8 mouse cellular contexts compared by ENCODE assay signal in genomic region chrX:136992978-136993547, GRCm38 (mm10). TPM values are rescaled to one million over a fixed set of nuclear protein-coding genes. Genes with fewer than 3 reads are reported as not detected.
DNase-seq lines count a peak whose midpoint lies in the region; ATAC-seq and TF ChIP-seq lines count a peak whose summit lies in the region.

Gene Zcchc18 (plus strand): TSS chrX:136993155.

- no peak within 1 kb of the TSS for H3K27ac ChIP-seq in embryonic facial prominence, embryonic 14.5 days (replicated peaks; ENCODE audit: low read depth, low read length)
- H3K27ac ChIP-seq in heart, embryonic 13.5 days (replicated peaks), result no peak within 1 kb of the TSS
- no peak within 1 kb of the TSS for H3K27ac ChIP-seq in liver, adult 2 months (replicated peaks; ENCODE audit: insufficient read depth, low read depth, low read length)

- H3K79me2 ChIP-seq in liver, adult 2 months (ENCODE audit: control insufficient read depth, insufficient read depth, low read length), result no peaks in the 10 kb centered on the region

- H3K4me1 ChIP-seq in embryonic facial prominence, embryonic 14.5 days (ENCODE audit: control insufficient read depth, insufficient read depth, low read length), result no peaks in the 10 kb centered on the region
- H3K4me1 ChIP-seq in heart, embryonic 13.5 days, result no peaks in the 10 kb centered on the region
- no peaks in the 10 kb centered on the region for H3K4me1 ChIP-seq in liver, adult 2 months (ENCODE audit: control insufficient read depth, insufficient read depth, low read length)

- peak; percentile 98 for ATAC-seq in embryonic facial prominence, embryonic 14.5 days (ENCODE audit: low read depth)
- ATAC-seq in heart, embryonic 13.5 days (ENCODE audit: extremely low read depth, insufficient number of reproducible peaks, low FRiP score, low TSS enrichment), result peak; percentile 74; the same call in 1 of the 2 replicates
- 0 out of 2 replicates have a peak, but pooled peaks have one; percentile 53 for ATAC-seq in monocyte, adult 5-6 weeks (replicated peaks; ENCODE audit: insufficient number of reproducible peaks, low FRiP score, low TSS enrichment, poor library complexity, severe bottlenecking)

- WGBS in embryonic facial prominence, embryonic 14.5 days, result 21% methylated on average over 24 of the region's 26 CpGs
- WGBS in heart, embryonic 13.5 days, result 8% methylated on average over 24 of the region's 26 CpGs
- WGBS in liver, adult 2 months, result 4% methylated on average over 25 of the region's 26 CpGs

- H3K36me3 ChIP-seq in embryonic facial prominence, embryonic 14.5 days (ENCODE audit: control insufficient read depth, insufficient read depth, low read length), result no peaks in the 10 kb centered on the region
- H3K36me3 ChIP-seq in heart, embryonic 13.5 days, result no peaks in the 10 kb centered on the region
- H3K36me3 ChIP-seq in liver, adult 2 months (ENCODE audit: control insufficient read depth, insufficient read depth, low read length), result no peaks in the 10 kb centered on the region

- H3K27me3 ChIP-seq in embryonic facial prominence, embryonic 14.5 days (replicated peaks; ENCODE audit: control insufficient read depth, insufficient read depth, low read length), result peaks cover 9% of the 10 kb centered on the region
- H3K27me3 ChIP-seq in heart, embryonic 13.5 days (replicated peaks), result peaks cover 50% of the 10 kb centered on the region
- no peaks in the 10 kb centered on the region for H3K27me3 ChIP-seq in liver, adult 2 months (ENCODE audit: control insufficient read depth, insufficient read depth, low read length)

- peak; percentile 6 for DNase-seq in gastrocnemius, adult 18-20 months (ENCODE audit: low spot score)
- DNase-seq in gastrocnemius, adult 8-10 months (ENCODE audit: low spot score in 2 of 2), result no peak
- DNase-seq in embryonic facial prominence, embryonic 14.5 days (ENCODE audit: low spot score), result peak; percentile 91
- peak; percentile 66 for DNase-seq in kidney, postnatal 10 days
- DNase-seq in liver, adult 2 months (ENCODE audit: extremely low read depth, low read depth, low spot score), result no peak
- peak; percentile 38 to 67 for DNase-seq in spleen, postnatal 4 days (ENCODE audit: low spot score in 2 of 2)

- TF ChIP-seq CTCF in liver, adult 2 months (IDR thresholded peaks at IDR 0.05; ENCODE audit: low read depth, low read length), result no peak

- H3K9ac ChIP-seq in embryonic facial prominence, embryonic 14.5 days (ENCODE audit: low read depth, low read length), result peak within 1 kb of the TSS; percentile 57
- H3K9ac ChIP-seq in heart, embryonic 13.5 days, result peak within 1 kb of the TSS; percentile 24; the same call in 1 of the 2 replicates
- H3K9ac ChIP-seq in liver, adult 2 months (ENCODE audit: low read depth, low read length), result no peak within 1 kb of the TSS

- H3K9me3 ChIP-seq in embryonic facial prominence, embryonic 14.5 days (ENCODE audit: control insufficient read depth, low read length), result no peaks in the 10 kb centered on the region
- H3K9me3 ChIP-seq in heart, embryonic 13.5 days, result no peaks in the 10 kb centered on the region

- peak within 1 kb of the TSS; percentile 43 for H3K4me3 ChIP-seq in embryonic facial prominence, embryonic 14.5 days (ENCODE audit: low read depth, low read length)
- H3K4me3 ChIP-seq in heart, embryonic 13.5 days, result peak within 1 kb of the TSS; percentile 52
- H3K4me3 ChIP-seq in liver, adult 2 months (ENCODE audit: insufficient read depth, low read depth, low read length), result peak within 1 kb of the TSS; percentile 33; the same call in 1 of the 2 replicates

- H3K4me2 ChIP-seq in embryonic facial prominence, embryonic 14.5 days (ENCODE audit: low read depth, low read length), result peak within 1 kb of the TSS; percentile 62
- peak within 1 kb of the TSS; percentile 69 for H3K4me2 ChIP-seq in heart, embryonic 13.5 days

- TF ChIP-seq POLR2A in liver, adult 2 months (IDR thresholded peaks at IDR 0.05; ENCODE audit: extremely low read depth, insufficient read depth, low read length), result no peak

RNA-seq across cellular contexts. Expression of gene Zcchc18, which starts in this region (rescaled TPM):
- under 1 TPM; 0.09 to 0.11 TPM for total RNA-seq in gastrocnemius, adult 18-20 months (2021)
- total RNA-seq in gastrocnemius, adult 8-10 months (2022), result not detected
- polyA plus RNA-seq in embryonic facial prominence, embryonic 14.5 days (2014; fragmentation: Nextera tagmentation; extraction: Ambion mirVana), result 21.5 and 23.3 TPM in 2 replicates
- polyA plus RNA-seq in heart, embryonic 13.5 days (2015; fragmentation: Nextera tagmentation; extraction: Ambion mirVana), result 3.2 and 4.1 TPM in 2 replicates
- total RNA-seq in liver, adult 2 months (2014; rRNA removed), result 0.20 TPM in 1 of 2 replicates, not detected in the other
- 0.04 TPM in 1 of 2 replicates, not detected in the other for polyA plus RNA-seq in liver, adult 2 months (2012; rRNA removed)
- 1.5 to 16.1 TPM (median 3.5 TPM) in 3 replicates for total RNA-seq in monocyte, adult 5-6 weeks (2017)

Comparison
In these comparisons a context has a peak if more than half of its experiments do, and no peak if none do; other contexts are left out.
1. Peak in DNase-seq in gastrocnemius, adult 18-20 months; RNA of the gene not detected or under 1 TPM.
2. DNase-seq: peak in embryonic facial prominence, embryonic 14.5 days (single experiment), kidney, postnatal 10 days (single experiment) and spleen, postnatal 4 days (2 of 2); none in gastrocnemius, adult 8-10 months (0 of 2) and liver, adult 2 months (single experiment).
3. Peak in every context shown above with its lines, with median percentiles within 50 percentile points of each other: ATAC-seq and H3K4me3 ChIP-seq.